Mouse (Mus musculus): ENCODE data around the gene Cadm4.
"Not testable (repeated sequence)": the region's sequence is repeated elsewhere in the genome, so short reads cannot be mapped to it uniquely, and the experiment has no call there.

Cadm4 gene

GRCm38 (mm10) chr7:24499856-24500577 is 18.2 kb downstream of the Cadm4 start:
- peak; percentile 49 for DNase-seq (ENCODE audit: extremely low spot score, low spot score)

- DNase-seq (ENCODE audit: extremely low spot score, low spot score): peak; percentile 43
These were observed 19.1 kb downstream of the Cadm4 start for GRCm38 (mm10) chr7:24500929-24501328.

GRCm38 (mm10) chr7:24501492-24501891 is 19.7 kb downstream of the Cadm4 start:
- DNase-seq (ENCODE audit: extremely low spot score, low spot score): no peak

GRCm38 (mm10) chr7:24504004-24504403 is 22.2 kb downstream of the Cadm4 start:
- no peak for DNase-seq (ENCODE audit: extremely low spot score, low spot score)

GRCm38 (mm10) chr7:24504868-24505267 is 23.0 kb downstream of the Cadm4 start:
- DNase-seq (ENCODE audit: extremely low spot score, low spot score): no peak

GRCm38 (mm10) chr7:24505447-24506064 is 23.7 kb downstream of the Cadm4 start:
- no peak for DNase-seq (ENCODE audit: extremely low spot score, low spot score)

GRCm38 (mm10) chr7:24506065-24506459 is 24.2 kb downstream of the Cadm4 start:
- no peak for DNase-seq (ENCODE audit: extremely low spot score, low spot score)

- no peak for DNase-seq (ENCODE audit: extremely low spot score, low spot score)
These were observed 24.6 kb downstream of the Cadm4 start for GRCm38 (mm10) chr7:24506476-24506837.

GRCm38 (mm10) chr7:24506838-24507725 is 25.3 kb downstream of the Cadm4 start, which contains the start of gene Zfp428:
Gene Zfp428, plus strand, starts transcription at chr7:24507006.
- DNase-seq (ENCODE audit: extremely low spot score, low spot score): peak; percentile 94

- DNase-seq (ENCODE audit: extremely low spot score, low spot score): no peak
These were observed 25.9 kb downstream of the Cadm4 start for GRCm38 (mm10) chr7:24507726-24508114.

GRCm38 (mm10) chr7:24512355-24512754 is 30.5 kb downstream of the Cadm4 start, which contains the start of gene AC161166.1:
Gene AC161166.1, minus strand, starts transcription at chr7:24512455.
- no peak for DNase-seq (ENCODE audit: extremely low spot score, low spot score)

GRCm38 (mm10) chr7:24516319-24516718 is 34.5 kb downstream of the Cadm4 start:
- DNase-seq (ENCODE audit: extremely low spot score, low spot score): not testable (repeated sequence)

- no peak for DNase-seq (ENCODE audit: extremely low spot score, low spot score)
These were observed 35.3 kb downstream of the Cadm4 start for GRCm38 (mm10) chr7:24517077-24517476.

GRCm38 (mm10) chr7:24517654-24518053 is 35.8 kb downstream of the Cadm4 start:
- no peak for DNase-seq (ENCODE audit: extremely low spot score, low spot score)

- DNase-seq (ENCODE audit: extremely low spot score, low spot score): no peak
These were observed 37.3 kb downstream of the Cadm4 start for GRCm38 (mm10) chr7:24519130-24519529.

GRCm38 (mm10) chr7:24520054-24520453 is 38.2 kb downstream of the Cadm4 start:
- DNase-seq (ENCODE audit: extremely low spot score, low spot score): not testable (repeated sequence)

GRCm38 (mm10) chr7:24522805-24523204 is 41.0 kb downstream of the Cadm4 start:
- no peak for DNase-seq (ENCODE audit: extremely low spot score, low spot score)

GRCm38 (mm10) chr7:24523723-24524122 is 41.9 kb downstream of the Cadm4 start:
- DNase-seq (ENCODE audit: extremely low spot score, low spot score): no peak

- no peak for DNase-seq (ENCODE audit: extremely low spot score, low spot score)
These were observed 43.2 kb downstream of the Cadm4 start for GRCm38 (mm10) chr7:24524978-24525377.

GRCm38 (mm10) chr7:24525686-24526420 is 44.0 kb downstream of the Cadm4 start:
- DNase-seq (ENCODE audit: extremely low spot score, low spot score): no peak

GRCm38 (mm10) chr7:24528861-24529260 is 47.0 kb downstream of the Cadm4 start:
- no peak for DNase-seq (ENCODE audit: extremely low spot score, low spot score)

Measured in neural tube, embryonic 10.5 days (tissue).